Mouse (Mus musculus) embryonic facial prominence, embryonic 14.5 days (tissue): ENCODE measurements at regions not wholly inside any gene's neighbourhood (a gene's known extent, or its start where the extent isn't known, plus 50 kb on each side); places are given as distances from the start of the nearest gene placed in this dataset.
"Not testable (repeated sequence)": the region's sequence is repeated elsewhere in the genome, so short reads cannot be mapped to it uniquely, and the experiment has no call there.

ENCODE experiments used
- ATAC-seq: fragments of 200-750 bp; cut with Nextera tagmentation; 2 replicates; pipeline ENCODE4 v1.8.0; 2017; ENCODE audit warnings: low read depth, moderate number of reproducible peaks, moderate TSS enrichment
- DNase-seq: peaks from one replicate; pipeline ENCODE4 v3.0.0-alpha.2; 2015; ENCODE audit warnings: low spot score
- H3K27ac ChIP-seq: fragments of 300-500 bp; sonication (generic); replicated peaks from 2 replicates; pipeline ENCODE4 v1.5.1; 2014; ENCODE audit warnings: low read depth, mild to moderate bottlenecking, low read length, moderate library complexity
- H3K27me3 ChIP-seq: fragments of 300-500 bp; sonication (generic); replicated peaks from 2 replicates; pipeline ENCODE4 v1.6.1; 2014; ENCODE audit warnings: low read length; ENCODE audit not compliant: control insufficient read depth, insufficient read depth
- H3K36me3 ChIP-seq: fragments of 300-500 bp; sonication (generic); 2 replicates; pipeline ENCODE4 v1.6.1; 2014; ENCODE audit warnings: low read length, mixed read lengths; ENCODE audit not compliant: control insufficient read depth, insufficient read depth
- H3K4me1 ChIP-seq: fragments of 300-500 bp; sonication (generic); 2 replicates; pipeline ENCODE4 v1.6.1; 2014; ENCODE audit warnings: antibody characterized with exemption, low read length; ENCODE audit not compliant: control insufficient read depth, insufficient read depth
- H3K4me2 ChIP-seq: fragments of 300-500 bp; sonication (generic); 2 replicates; pipeline ENCODE4 v1.6.1; 2014; ENCODE audit warnings: low read depth, mild to moderate bottlenecking, low read length, moderate library complexity, mixed read lengths
- H3K4me3 ChIP-seq: fragments of 300-500 bp; sonication (generic); 2 replicates; pipeline ENCODE4 v1.5.1; 2014; ENCODE audit warnings: low read depth, mild to moderate bottlenecking, low read length
- H3K9ac ChIP-seq: fragments of 300-500 bp; sonication (generic); 2 replicates; pipeline ENCODE4 v1.6.1; 2014; ENCODE audit warnings: low read depth, mild to moderate bottlenecking, low read length, moderate library complexity, mixed read lengths
- H3K9me3 ChIP-seq: fragments of 300-500 bp; sonication (generic); 2 replicates; pipeline ENCODE4 v1.6.1; 2016; ENCODE audit warnings: low read length; ENCODE audit not compliant: control insufficient read depth
- WGBS: fragments of 180-500 bp; shearing (Covaris S2); extraction: QIAGEN DNeasy Blood & Tissue Kit; methylation state at CpG from one replicate; pipeline ENCODE4 v1.1.7; 2014; 5-methylcytosine and 5-hydroxymethylcytosine counted together

DNA sequence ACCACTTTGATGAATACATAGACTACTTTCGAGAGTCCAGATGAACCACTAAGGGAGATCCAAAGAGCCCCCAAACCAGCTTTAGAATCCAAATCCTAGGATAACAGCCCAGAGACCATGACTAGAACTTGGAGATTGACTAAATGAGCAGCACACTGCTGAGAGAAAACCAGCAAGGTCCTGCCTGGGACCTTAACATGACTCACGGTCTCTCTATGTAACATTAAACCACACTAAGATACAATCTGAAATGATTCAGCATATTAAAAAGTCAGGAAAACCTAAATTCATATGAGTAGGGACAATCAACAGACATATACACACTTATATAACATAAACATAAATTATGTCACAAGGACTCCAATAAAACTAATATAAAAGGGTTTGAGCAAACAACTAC, 131.7 kb upstream of the Nudt7 start:
- no peak for ATAC-seq
- DNase-seq = no peak
- Histone ChIP-seq H3K9ac (no peak overlapping the region), H3K27me3 (no peaks in the 10 kb centered on the region), H3K4me3 (no peak overlapping the region), H3K4me2 (no peak overlapping the region), H3K27ac (no peak overlapping the region), H3K36me3 (no peaks in the 10 kb centered on the region), H3K4me1 (no peaks in the 10 kb centered on the region), H3K9me3 (no peaks in the 10 kb centered on the region)
- 81% methylated on average over 2 of the region's 2 CpGs for WGBS

DNA sequence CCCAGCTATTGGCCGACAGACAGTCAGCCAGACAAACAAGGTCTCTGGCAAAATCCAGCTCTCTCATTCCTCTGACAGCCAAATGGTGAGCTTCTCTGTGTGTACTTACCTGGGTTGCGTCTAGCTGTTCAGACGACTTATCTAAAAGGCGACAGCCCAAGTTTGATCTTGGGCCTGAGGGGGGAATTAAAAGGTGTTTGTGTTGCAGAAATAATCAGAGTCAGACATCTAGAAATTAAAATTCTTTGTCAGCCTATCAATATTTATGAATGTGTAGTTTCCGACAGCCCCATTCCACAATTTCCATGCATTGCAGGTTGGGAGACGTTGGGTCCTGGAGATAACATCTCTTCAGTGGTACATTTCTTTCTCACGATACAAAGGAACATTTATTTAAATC, 128.9 kb upstream of the Nudt7 start:
- no peak overlapping the region for H3K9ac ChIP-seq
- 69% methylated on average over 7 of the region's 7 CpGs for WGBS
- no peak overlapping the region for H3K27ac ChIP-seq
- H3K4me3 ChIP-seq = no peak overlapping the region
- H3K9me3 ChIP-seq = no peaks in the 10 kb centered on the region
- no peak for ATAC-seq
- H3K36me3 ChIP-seq = no peaks in the 10 kb centered on the region
- no peaks in the 10 kb centered on the region for H3K27me3 ChIP-seq
- no peaks in the 10 kb centered on the region for H3K4me1 ChIP-seq
- no peak overlapping the region for H3K4me2 ChIP-seq
- no peak for DNase-seq

- Histone ChIP-seq H3K4me3 (no peak overlapping the region), H3K4me1 (no peaks in the 10 kb centered on the region), H3K9me3 (peaks cover 5% of the 10 kb centered on the region), H3K4me2 (no peak overlapping the region), H3K9ac (no peak overlapping the region), H3K36me3 (no peaks in the 10 kb centered on the region), H3K27me3 (no peaks in the 10 kb centered on the region), H3K27ac (no peak overlapping the region)
- no peak for ATAC-seq
- no peak for DNase-seq
- 70% methylated on average over 5 of the region's 5 CpGs for WGBS
Observed at GRCm38 (mm10) chr8:114006587-114006986, 126.8 kb upstream of the Nudt7 start.

GRCm38 (mm10) chr8:114007103-114007502, 126.3 kb upstream of the Nudt7 start:
- Histone ChIP-seq H3K4me3 (no peak overlapping the region), H3K4me2 (no peak overlapping the region), H3K36me3 (no peaks in the 10 kb centered on the region), H3K4me1 (no peaks in the 10 kb centered on the region), H3K9me3 (peaks cover 5% of the 10 kb centered on the region), H3K27ac (no peak overlapping the region), H3K27me3 (no peaks in the 10 kb centered on the region), H3K9ac (no peak overlapping the region)
- no peak for ATAC-seq
- WGBS = 52% methylated on average over 10 of the region's 10 CpGs
- peak; percentile 44 for DNase-seq

DNA sequence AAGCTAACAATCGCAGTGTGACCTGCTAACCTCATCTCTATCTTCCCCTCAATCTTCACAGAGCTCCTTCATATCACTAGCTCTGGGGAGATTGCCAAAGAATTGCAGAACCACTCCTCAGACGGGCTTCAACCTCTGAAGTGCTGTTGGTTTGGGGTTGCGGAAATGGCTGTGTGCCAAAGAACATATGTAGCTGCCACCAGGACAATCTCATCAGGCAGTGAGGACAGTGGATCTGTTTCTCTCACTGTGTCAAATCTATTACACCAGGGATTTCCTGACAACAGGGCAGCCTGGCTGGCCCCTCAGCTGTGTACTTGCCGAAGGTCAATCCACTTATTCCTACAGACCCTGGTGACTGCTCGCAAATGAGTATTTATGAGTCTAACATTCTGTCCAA, 115.0 kb upstream of the Nudt7 start:
- peak; percentile 68 for ATAC-seq
- Histone ChIP-seq H3K9me3 (no peaks in the 10 kb centered on the region), H3K36me3 (no peaks in the 10 kb centered on the region), H3K27ac (no peak overlapping the region), H3K4me1 (0 out of 2 replicates have a peak, but pooled peaks cover 5% of the 10 kb centered on the region), H3K4me2 (no peak overlapping the region), H3K27me3 (no peaks in the 10 kb centered on the region; the same call in 1 of the 2 replicates), H3K9ac (no peak overlapping the region), H3K4me3 (no peak overlapping the region)
- peak; percentile 90 for DNase-seq
- WGBS = 37% methylated on average over 5 of the region's 5 CpGs

DNA sequence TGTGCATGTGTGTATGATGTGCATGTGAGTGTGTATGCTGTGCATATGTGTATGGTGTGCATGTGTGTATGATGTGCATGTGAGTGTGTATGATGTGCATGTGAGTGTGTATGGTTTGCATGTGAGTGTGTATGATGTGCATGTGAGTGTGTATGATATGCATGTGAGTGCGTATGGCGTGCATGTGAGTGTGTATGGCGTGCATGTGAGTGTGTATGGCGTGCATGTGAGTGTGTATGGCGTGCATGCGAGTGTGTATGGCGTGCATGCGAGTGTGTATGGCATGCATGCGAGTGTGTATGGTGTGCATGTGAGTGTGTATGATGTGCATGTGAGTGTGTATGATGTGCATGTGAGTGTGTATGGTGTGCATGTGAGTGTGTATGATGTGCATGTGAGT, 103.2 kb upstream of the Nudt7 start:
- 97% methylated on average over 9 of the region's 9 CpGs for WGBS
- not testable (repeated sequence) for H3K4me2 ChIP-seq, H3K27me3 ChIP-seq, H3K9me3 ChIP-seq, DNase-seq, H3K36me3 ChIP-seq, ATAC-seq, H3K4me3 ChIP-seq, H3K27ac ChIP-seq, H3K9ac ChIP-seq, H3K4me1 ChIP-seq

DNA sequence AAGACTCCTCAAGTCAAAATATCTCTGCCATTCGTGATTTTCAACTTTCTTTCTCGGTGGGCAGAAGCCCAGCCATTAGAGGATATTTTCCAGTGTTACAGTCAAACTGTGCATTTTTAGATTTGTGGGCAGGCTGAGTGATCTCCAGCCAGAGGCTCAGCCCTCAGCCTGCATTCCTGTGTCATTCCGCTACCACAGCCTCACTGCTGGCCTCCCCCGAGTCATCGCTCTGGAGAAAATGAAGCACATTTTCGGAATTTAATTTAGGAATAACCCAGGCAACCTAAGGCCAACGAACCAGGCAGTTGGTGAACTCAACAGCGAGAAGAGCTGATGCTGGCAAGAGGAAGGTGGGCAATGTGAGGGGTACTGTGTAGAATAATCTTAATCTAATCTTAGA, 80.9 kb upstream of the Nudt7 start:
- no peak overlapping the region for H3K27ac ChIP-seq
- no peak overlapping the region for H3K4me3 ChIP-seq
- no peaks in the 10 kb centered on the region for H3K27me3 ChIP-seq
- no peaks in the 10 kb centered on the region for H3K9me3 ChIP-seq
- H3K4me2 ChIP-seq = no peak overlapping the region
- no peaks in the 10 kb centered on the region for H3K36me3 ChIP-seq
- DNase-seq = peak; percentile 56
- WGBS = 70% methylated on average over 8 of the region's 8 CpGs
- H3K9ac ChIP-seq = no peak overlapping the region
- ATAC-seq = no peak
- no peaks in the 10 kb centered on the region; the same call in 1 of the 2 replicates for H3K4me1 ChIP-seq

DNA sequence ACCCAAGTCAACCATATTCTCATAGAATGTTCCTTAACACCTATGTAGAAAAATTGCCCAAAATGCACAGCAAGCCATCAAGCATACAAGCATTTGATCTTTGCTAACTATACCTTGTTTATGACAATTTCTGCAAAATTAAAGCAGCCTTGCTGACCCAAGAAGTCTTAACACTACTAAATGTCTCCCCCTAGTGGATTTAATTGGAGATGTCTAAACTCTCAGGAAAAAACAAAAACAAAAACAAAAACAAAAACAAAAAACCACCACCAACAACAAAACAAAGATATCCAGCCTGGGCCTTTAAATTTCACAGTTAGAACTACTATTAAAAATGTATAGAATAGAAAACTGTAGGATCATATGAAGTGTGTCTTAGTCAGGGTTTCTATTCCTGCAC, 69.8 kb upstream of the Nudt7 start:
- Histone ChIP-seq H3K27me3 (no peaks in the 10 kb centered on the region), H3K9ac (no peak overlapping the region), H3K36me3 (no peaks in the 10 kb centered on the region), H3K27ac (no peak overlapping the region), H3K4me2 (no peak overlapping the region), H3K4me3 (no peak overlapping the region), H3K4me1 (no peaks in the 10 kb centered on the region), H3K9me3 (no peaks in the 10 kb centered on the region)
- DNase-seq (no peak), ATAC-seq (no peak)

- 57% methylated on average over 8 of the region's 8 CpGs for WGBS
- H3K4me3 ChIP-seq = no peak overlapping the region
- H3K27ac ChIP-seq = no peak overlapping the region
- H3K36me3 ChIP-seq = no peaks in the 10 kb centered on the region
- H3K9ac ChIP-seq = no peak overlapping the region
- DNase-seq = peak; percentile 81
- no peaks in the 10 kb centered on the region for H3K9me3 ChIP-seq
- no peak overlapping the region for H3K4me2 ChIP-seq
- H3K27me3 ChIP-seq = no peaks in the 10 kb centered on the region
- ATAC-seq = peak; percentile 70
- H3K4me1 ChIP-seq = no peaks in the 10 kb centered on the region
Observed at GRCm38 (mm10) chr8:114072330-114072729, 61.0 kb upstream of the Nudt7 start.
